Mouse (Mus musculus) stomach, embryonic 15.5 days (tissue): ENCODE data around the gene Ifi27l2b. TPM values are rescaled to one million over a fixed set of nuclear protein-coding genes. Genes with fewer than 3 reads are reported as not detected.
"Not testable (repeated sequence)": the region's sequence is repeated elsewhere in the genome, so short reads cannot be mapped to it uniquely, and the experiment has no call there.

Experiments used
- ATAC-seq: fragments of 200-750 bp; cut with Nextera tagmentation; 2 replicates; pipeline ENCODE4 v1.8.0; 2017; ENCODE audit warnings: low read depth, moderate number of reproducible peaks, moderate TSS enrichment; ENCODE audit not compliant: insufficient read depth, low FRiP score
- H3K27ac ChIP-seq: fragments of 300-500 bp; sonication (generic); 2 replicates; pipeline ENCODE4 v1.5.1; 2015; ENCODE audit warnings: mild to moderate bottlenecking, inconsistent platforms
- H3K27me3 ChIP-seq: fragments of 300-500 bp; sonication (generic); replicated peaks from 2 replicates; pipeline ENCODE4 v1.6.1; 2015; ENCODE audit warnings: inconsistent platforms
- H3K36me3 ChIP-seq: fragments of 300-500 bp; sonication (generic); 2 replicates; pipeline ENCODE4 v1.6.1; 2015; ENCODE audit warnings: inconsistent platforms
- H3K4me1 ChIP-seq: fragments of 300-500 bp; sonication (generic); 2 replicates; pipeline ENCODE4 v1.6.1; 2015; ENCODE audit warnings: inconsistent platforms
- H3K4me2 ChIP-seq: fragments of 300-500 bp; sonication (generic); 2 replicates; pipeline ENCODE4 v1.6.1; 2015; ENCODE audit warnings: mild to moderate bottlenecking, inconsistent platforms
- H3K4me3 ChIP-seq: fragments of 300-500 bp; sonication (generic); replicated peaks from 2 replicates; pipeline ENCODE4 v1.5.1; 2015; ENCODE audit warnings: inconsistent platforms
- H3K9ac ChIP-seq: fragments of 300-500 bp; sonication (generic); 2 replicates; pipeline ENCODE4 v1.6.1; 2015; ENCODE audit warnings: inconsistent platforms
- H3K9me3 ChIP-seq: fragments of 300-500 bp; sonication (generic); 2 replicates; pipeline ENCODE4 v1.6.1; 2016; ENCODE audit warnings: inconsistent platforms
- WGBS: fragments of 180-500 bp; shearing (Covaris S2); methylation state at CpG from one replicate; pipeline ENCODE4 v1.1.7; 2015; 5-methylcytosine and 5-hydroxymethylcytosine counted together
- polyA plus RNA-seq: library from polyadenylated mRNA; unstranded; fragments of >200 nt; fragmentation: Nextera tagmentation; extraction: Ambion mirVana; gene quantifications from 2 replicates; pipeline ENCODE4 v1.2.1, GENCODE M21; 2015

Gene Ifi27l2b
- polyA plus RNA-seq, 1 experiment from 2014 or later = 7.0 TPM

GRCm38 (mm10) chr12:103482781-103483180 is 25.8 kb upstream of the Ifi27l2b start:
- no peak overlapping the region for H3K27ac ChIP-seq
- H3K9ac ChIP-seq = no peak overlapping the region
- H3K4me2 ChIP-seq = no peak overlapping the region
- H3K9me3 ChIP-seq = no peaks in the 10 kb centered on the region
- ATAC-seq = no peak
- H3K27me3 ChIP-seq = no peaks in the 10 kb centered on the region
- no peaks in the 10 kb centered on the region for H3K4me1 ChIP-seq
- no peaks in the 10 kb centered on the region for H3K36me3 ChIP-seq
- no peak overlapping the region for H3K4me3 ChIP-seq
- WGBS = 72% methylated on average over 2 of the region's 2 CpGs

GRCm38 (mm10) chr12:103481671-103482070 is 24.6 kb upstream of the Ifi27l2b start:
- Histone ChIP-seq H3K4me2 (no peak overlapping the region), H3K36me3 (no peaks in the 10 kb centered on the region), H3K4me3 (no peak overlapping the region), H3K27me3 (no peaks in the 10 kb centered on the region), H3K9me3 (no peaks in the 10 kb centered on the region), H3K9ac (no peak overlapping the region), H3K4me1 (no peaks in the 10 kb centered on the region), H3K27ac (no peak overlapping the region)
- 77% methylated on average over 5 of the region's 5 CpGs for WGBS
- ATAC-seq = no peak

DNA sequence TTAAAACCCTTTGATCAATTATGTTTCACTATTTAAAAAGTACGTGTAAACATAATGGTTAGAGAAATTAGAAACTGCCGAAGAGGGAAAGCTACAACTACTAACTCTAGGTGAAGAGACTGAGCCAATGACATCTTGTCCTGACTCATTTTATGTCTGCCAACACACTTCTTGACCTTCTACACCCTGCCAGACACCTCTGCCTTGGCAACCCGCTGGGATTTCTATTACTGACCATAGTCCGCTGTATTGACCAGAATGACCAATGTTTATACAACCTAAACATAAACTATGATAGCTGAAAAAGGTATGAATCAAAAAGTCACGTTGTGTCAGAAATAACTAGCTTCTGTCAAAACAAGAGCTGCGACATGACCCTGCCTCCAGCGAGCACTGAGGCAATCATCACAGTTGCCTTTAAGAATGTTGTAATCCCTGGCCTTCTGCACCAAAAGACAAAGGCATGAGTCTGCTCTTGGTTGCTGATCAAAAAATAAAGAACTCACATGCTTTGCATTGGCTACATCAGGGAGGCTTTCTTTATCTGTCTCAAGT is 20.5 kb upstream of the Ifi27l2b start:
- no peak overlapping the region for H3K4me3 ChIP-seq
- no peak for ATAC-seq
- WGBS = 55% methylated on average over 7 of the region's 7 CpGs
- no peaks in the 10 kb centered on the region for H3K27me3 ChIP-seq
- H3K36me3 ChIP-seq = no peaks in the 10 kb centered on the region
- H3K4me1 ChIP-seq = no peaks in the 10 kb centered on the region
- H3K27ac ChIP-seq = no peak overlapping the region
- no peak overlapping the region for H3K9ac ChIP-seq
- H3K9me3 ChIP-seq = no peaks in the 10 kb centered on the region
- no peak overlapping the region for H3K4me2 ChIP-seq

GRCm38 (mm10) chr12:103476779-103477389 is 19.9 kb upstream of the Ifi27l2b start:
- no peaks in the 10 kb centered on the region for H3K4me1 ChIP-seq
- H3K4me3 ChIP-seq = no peak overlapping the region
- no peaks in the 10 kb centered on the region for H3K36me3 ChIP-seq
- no peak overlapping the region for H3K4me2 ChIP-seq
- H3K9me3 ChIP-seq = no peaks in the 10 kb centered on the region
- no peak overlapping the region for H3K27ac ChIP-seq
- H3K27me3 ChIP-seq = no peaks in the 10 kb centered on the region
- 75% methylated on average over 1 of the region's 1 CpGs for WGBS
- no peak overlapping the region for H3K9ac ChIP-seq
- no peak for ATAC-seq

- WGBS = 34% methylated on average over 2 of the region's 2 CpGs
Observed at GRCm38 (mm10) chr12:103474481-103474880, 17.5 kb upstream of the Ifi27l2b start.

GRCm38 (mm10) chr12:103456727-103457126 is 296 bp downstream of the Ifi27l2b start:
- ATAC-seq, H3K27ac ChIP-seq, H3K9ac ChIP-seq, H3K36me3 ChIP-seq, H3K27me3 ChIP-seq, H3K9me3 ChIP-seq, H3K4me2 ChIP-seq, H3K4me3 ChIP-seq, H3K4me1 ChIP-seq: not testable (repeated sequence)
- no CpG with 5 or more reads among the region's 1 CpGs for WGBS

More at GRCm38 (mm10) chr12:103474481-103474880, 17.5 kb upstream of the Ifi27l2b start:
- Histone ChIP-seq H3K4me3 (no peak overlapping the region), H3K4me2 (no peak overlapping the region), H3K9me3 (no peaks in the 10 kb centered on the region), H3K27ac (no peak overlapping the region), H3K36me3 (no peaks in the 10 kb centered on the region), H3K27me3 (no peaks in the 10 kb centered on the region), H3K4me1 (no peaks in the 10 kb centered on the region), H3K9ac (no peak overlapping the region)
- ATAC-seq = no peak

DNA sequence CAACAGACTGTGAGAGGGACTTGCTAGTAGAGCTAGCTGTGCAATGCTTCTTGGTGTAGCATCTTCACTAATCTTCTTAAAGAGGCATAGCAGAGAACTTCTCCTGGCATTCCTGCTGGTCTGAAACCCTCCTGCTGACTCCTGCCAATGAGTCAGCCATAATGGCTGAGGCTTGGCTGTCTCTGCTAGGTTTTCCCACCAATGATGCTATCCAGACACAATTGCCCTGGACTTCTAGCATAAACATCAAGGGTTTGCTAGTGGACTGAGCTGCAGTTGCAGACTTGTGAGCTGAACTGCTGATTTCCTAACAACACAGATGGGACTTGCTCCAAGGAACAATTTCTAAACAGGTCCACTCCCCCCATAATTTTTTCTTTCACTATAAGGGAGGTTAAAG is 3.7 kb downstream of the Ifi27l2b start:
- ATAC-seq = no peak

DNA sequence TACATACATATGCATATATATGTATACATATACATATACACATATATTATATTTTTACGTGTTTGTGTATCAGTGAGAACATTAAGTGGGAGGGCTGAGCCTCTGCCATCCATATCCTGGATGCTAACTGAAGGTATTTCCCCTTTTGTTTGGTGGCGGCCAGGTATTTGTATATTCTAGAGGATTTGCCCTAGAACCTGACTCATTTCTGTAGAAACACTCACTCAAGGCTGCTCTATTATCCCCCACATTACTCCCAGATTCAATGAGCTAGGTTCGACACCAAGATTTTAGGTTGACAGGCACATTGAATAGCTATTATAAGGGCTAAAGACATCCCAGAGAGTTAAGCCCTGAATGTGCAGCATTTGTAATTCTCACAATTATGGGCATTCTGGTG is 12.0 kb downstream of the Ifi27l2b start:
- H3K36me3 ChIP-seq = no peaks in the 10 kb centered on the region
- no peak overlapping the region for H3K4me3 ChIP-seq
- no peak overlapping the region for H3K9ac ChIP-seq
- no peak overlapping the region for H3K27ac ChIP-seq
- H3K4me1 ChIP-seq = no peaks in the 10 kb centered on the region
- H3K9me3 ChIP-seq = no peaks in the 10 kb centered on the region
- WGBS = 77% methylated on average over 3 of the region's 3 CpGs
- H3K4me2 ChIP-seq = no peak overlapping the region
- no peak for ATAC-seq
- no peaks in the 10 kb centered on the region for H3K27me3 ChIP-seq

More for the DNA sequence above, 3.7 kb downstream of the Ifi27l2b start:
- H3K9ac ChIP-seq = no peak overlapping the region
- H3K4me1 ChIP-seq = no peaks in the 10 kb centered on the region
- H3K9me3 ChIP-seq = no peaks in the 10 kb centered on the region
- H3K27ac ChIP-seq = no peak overlapping the region
- H3K27me3 ChIP-seq = no peaks in the 10 kb centered on the region
- no peak overlapping the region for H3K4me2 ChIP-seq
- no peaks in the 10 kb centered on the region for H3K36me3 ChIP-seq
- H3K4me3 ChIP-seq = no peak overlapping the region

- not testable (repeated sequence) for H3K27ac ChIP-seq, H3K36me3 ChIP-seq, H3K27me3 ChIP-seq, H3K4me2 ChIP-seq, H3K9me3 ChIP-seq, ATAC-seq, H3K4me3 ChIP-seq, H3K9ac ChIP-seq, H3K4me1 ChIP-seq
- WGBS = 28% methylated on average over 6 of the region's 7 CpGs
Observed at GRCm38 (mm10) chr12:103444261-103444660, 12.8 kb downstream of the Ifi27l2b start.

GRCm38 (mm10) chr12:103443524-103443923 is 13.5 kb downstream of the Ifi27l2b start, which contains the start of gene Ifi27l2a:
Ifi27l2a (minus strand) TSS chr12:103443680.
- Histone ChIP-seq H3K4me3 (no peak within 1 kb of the TSS), H3K9ac (no peak within 1 kb of the TSS), H3K27me3 (no peaks in the 10 kb centered on the region), H3K27ac (no peak within 1 kb of the TSS), H3K36me3 (no peaks in the 10 kb centered on the region), H3K9me3 (no peaks in the 10 kb centered on the region), H3K4me1 (no peaks in the 10 kb centered on the region), H3K4me2 (no peak within 1 kb of the TSS; the same call in 1 of the 2 replicates)
- no peak for ATAC-seq
- 50% methylated on average over 3 of the region's 3 CpGs for WGBS

DNA sequence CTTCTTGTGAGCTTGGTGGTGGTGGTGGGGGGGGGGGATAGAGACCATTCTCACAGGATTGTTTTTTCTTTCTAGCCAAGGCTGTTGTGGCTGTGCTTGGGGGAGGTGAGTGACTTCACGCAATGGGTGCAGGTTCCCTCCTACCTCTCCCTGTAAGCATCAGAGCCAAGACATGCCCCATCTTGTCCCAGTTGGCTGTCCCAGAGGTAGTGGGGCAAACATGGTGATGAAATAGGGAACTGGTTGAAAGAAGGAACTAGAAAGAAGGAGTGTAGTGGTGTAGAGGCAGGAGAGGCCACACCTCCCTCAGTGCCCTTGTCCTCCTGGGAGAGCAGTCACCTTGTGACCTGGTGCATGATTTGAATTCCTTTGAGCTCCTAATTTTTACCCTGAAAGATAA is 19.4 kb downstream of the Ifi27l2b start:
- Histone ChIP-seq H3K4me2 (no peak overlapping the region), H3K9ac (no peak overlapping the region), H3K4me1 (no peaks in the 10 kb centered on the region), H3K9me3 (no peaks in the 10 kb centered on the region), H3K4me3 (no peak overlapping the region), H3K36me3 (no peaks in the 10 kb centered on the region), H3K27me3 (no peaks in the 10 kb centered on the region), H3K27ac (no peak overlapping the region)
- 75% methylated on average over 1 of the region's 1 CpGs for WGBS
- ATAC-seq = no peak

- H3K4me3 ChIP-seq = peak overlapping the region; percentile 32; the same call in 1 of the 2 replicates
- H3K27ac ChIP-seq = peak overlapping the region; percentile 87; the same call in 1 of the 2 replicates
- no peaks in the 10 kb centered on the region for H3K9me3 ChIP-seq
- no peaks in the 10 kb centered on the region for H3K27me3 ChIP-seq
- H3K9ac ChIP-seq = no peak overlapping the region
- H3K36me3 ChIP-seq = no peaks in the 10 kb centered on the region
- no peaks in the 10 kb centered on the region for H3K4me1 ChIP-seq
- ATAC-seq = no peak
- H3K4me2 ChIP-seq = peak overlapping the region; percentile 47
Observed at GRCm38 (mm10) chr12:103434861-103435260, 22.2 kb downstream of the Ifi27l2b start.
